Comparison of ENCODE assay signal across 8 mouse cellular contexts in genomic region chr1:91456301-91456801, GRCm38 (mm10). TPM values are rescaled to one million over a fixed set of nuclear protein-coding genes. Genes with fewer than 3 reads are reported as not detected.
A peak's percentile ranks its signal among the peaks of the same experiment; 100 is the strongest.
DNase-seq lines count a peak whose midpoint lies in the region; ATAC-seq and TF ChIP-seq lines count a peak whose summit lies in the region.

No protein-coding gene starts in this region.

- no peaks in the 10 kb centered on the region for H3K9me3 ChIP-seq in hindbrain, embryonic 14.5 days (ENCODE audit: control insufficient read depth, low read length)
- no peaks in the 10 kb centered on the region for H3K9me3 ChIP-seq in limb, embryonic 12.5 days
- no peaks in the 10 kb centered on the region for H3K9me3 ChIP-seq in midbrain, embryonic 10.5 days (replicated peaks)
- no peaks in the 10 kb centered on the region for H3K9me3 ChIP-seq in stomach, embryonic 15.5 days

- H3K4me1 ChIP-seq in hindbrain, embryonic 14.5 days (replicated peaks; ENCODE audit: control insufficient read depth, insufficient read depth, low read length): peaks cover 34% of the 10 kb centered on the region
- H3K4me1 ChIP-seq in limb, embryonic 12.5 days (replicated peaks): peaks cover 36% of the 10 kb centered on the region
- peaks cover 76% of the 10 kb centered on the region for H3K4me1 ChIP-seq in midbrain, embryonic 10.5 days
- peaks cover 70% of the 10 kb centered on the region for H3K4me1 ChIP-seq in stomach, embryonic 15.5 days

- no peak overlapping the region; the same call in 1 of the 2 replicates for H3K9ac ChIP-seq in hindbrain, embryonic 14.5 days
- no peak overlapping the region for H3K9ac ChIP-seq in limb, embryonic 12.5 days (replicated peaks)
- no peak overlapping the region; the same call in 1 of the 2 replicates for H3K9ac ChIP-seq in stomach, embryonic 15.5 days

- H3K4me2 ChIP-seq in hindbrain, embryonic 14.5 days (replicated peaks): peak overlapping the region; percentile 76
- 0 out of 2 replicates have a peak overlapping the region, but pooled peaks have one; percentile 2 for H3K4me2 ChIP-seq in limb, embryonic 12.5 days
- peak overlapping the region; percentile 67 for H3K4me2 ChIP-seq in stomach, embryonic 15.5 days

- intact Hi-C loops in gastrocnemius, adult 2 months (cut with DNase I): no loop called here

- H3K27ac ChIP-seq in gastrocnemius, adult 2 months: peak overlapping the region; percentile 98
- H3K27ac ChIP-seq in hindbrain, embryonic 14.5 days: peak overlapping the region; percentile 63
- H3K27ac ChIP-seq in limb, embryonic 12.5 days: peak overlapping the region; percentile 62
- peak overlapping the region; percentile 81 for H3K27ac ChIP-seq in midbrain, embryonic 10.5 days (replicated peaks)
- H3K27ac ChIP-seq in stomach, embryonic 15.5 days: peak overlapping the region; percentile 96

- peak; percentile 45 to 53 for DNase-seq in B cell, adult 2 months
- DNase-seq in adrenal gland, postnatal 10 days: peak; percentile 82
- DNase-seq in gastrocnemius, adult 2 months: peak; percentile 77
- peak; percentile 46 for DNase-seq in hindbrain, embryonic 14.5 days (ENCODE audit: low spot score)
- peak; percentile 52 for DNase-seq in midbrain, embryonic 10.5 days (ENCODE audit: low spot score)
- DNase-seq in cerebellum, postnatal 36 days: no peak

- no peaks in the 10 kb centered on the region for H3K36me3 ChIP-seq in hindbrain, embryonic 14.5 days (replicated peaks; ENCODE audit: control insufficient read depth, insufficient read depth)
- H3K36me3 ChIP-seq in limb, embryonic 12.5 days: no peaks in the 10 kb centered on the region
- no peaks in the 10 kb centered on the region for H3K36me3 ChIP-seq in midbrain, embryonic 10.5 days
- no peaks in the 10 kb centered on the region for H3K36me3 ChIP-seq in stomach, embryonic 15.5 days

- no peaks in the 10 kb centered on the region for H3K27me3 ChIP-seq in hindbrain, embryonic 14.5 days (ENCODE audit: control insufficient read depth, insufficient read depth, low read length)
- peaks cover 15% of the 10 kb centered on the region for H3K27me3 ChIP-seq in limb, embryonic 12.5 days
- H3K27me3 ChIP-seq in midbrain, embryonic 10.5 days (ENCODE audit: low read depth, poor library complexity, severe bottlenecking): peaks cover 29% of the 10 kb centered on the region
- H3K27me3 ChIP-seq in stomach, embryonic 15.5 days (replicated peaks): no peaks in the 10 kb centered on the region

- peak overlapping the region; percentile 87 for H3K4me3 ChIP-seq in gastrocnemius, adult 2 months
- H3K4me3 ChIP-seq in hindbrain, embryonic 14.5 days (replicated peaks; ENCODE audit: low read length): no peak overlapping the region
- no peak overlapping the region for H3K4me3 ChIP-seq in limb, embryonic 12.5 days (replicated peaks)
- H3K4me3 ChIP-seq in midbrain, embryonic 10.5 days: peak overlapping the region; percentile 31
- H3K4me3 ChIP-seq in stomach, embryonic 15.5 days (replicated peaks): peak overlapping the region; percentile 4; the same call in 1 of the 2 replicates

- WGBS in hindbrain, embryonic 14.5 days: 23% methylated on average over 11 of the region's 11 CpGs
- 35% methylated on average over 11 of the region's 11 CpGs for WGBS in limb, embryonic 12.5 days
- WGBS in midbrain, embryonic 10.5 days: 33% methylated on average over 11 of the region's 11 CpGs
- 10% methylated on average over 11 of the region's 11 CpGs for WGBS in stomach, embryonic 15.5 days

- ATAC-seq in hindbrain, embryonic 14.5 days (ENCODE audit: low FRiP score): no peak
- no peak for ATAC-seq in limb, embryonic 12.5 days (ENCODE audit: insufficient number of reproducible peaks, insufficient read depth, low FRiP score, low TSS enrichment, low read depth)
- ATAC-seq in stomach, embryonic 15.5 days (ENCODE audit: insufficient read depth, low FRiP score, low read depth): peak; percentile 29

- no peak for TF ChIP-seq CTCF in gastrocnemius, adult 2 months (IDR thresholded peaks at IDR 0.05)

RNA-seq across cellular contexts. Expression of gene Per2, which starts 2.8 kb away (rescaled TPM):
- 10 to 100 TPM; 15.6 to 37.9 TPM for total RNA-seq in adrenal gland, postnatal 10 days (2021)
- total RNA-seq in gastrocnemius, adult 2 months (2021): 10 to 100 TPM in 1 of 2 experiments, 1 to 10 TPM in 1; 3.9 to 10.8 TPM
- polyA plus RNA-seq in hindbrain, embryonic 14.5 days (2014; fragmentation: Nextera tagmentation; extraction: Ambion mirVana): 3.5 and 5.2 TPM in 2 replicates
- polyA plus RNA-seq in limb, embryonic 12.5 days (2016; fragmentation: Nextera tagmentation; extraction: Ambion mirVana): 1.9 and 2.1 TPM in 2 replicates
- polyA plus RNA-seq in midbrain, embryonic 10.5 days (2016; fragmentation: Nextera tagmentation; extraction: Ambion mirVana): 2.5 and 4.0 TPM in 2 replicates
- polyA plus RNA-seq in stomach, embryonic 15.5 days (2015; fragmentation: Nextera tagmentation; extraction: Ambion mirVana): 5.4 and 6.5 TPM in 2 replicates

RNA-seq across cellular contexts. Expression of gene Traf3ip1, which starts 38.1 kb away (rescaled TPM):
- 1 to 10 TPM; 8.0 to 9.1 TPM for total RNA-seq in adrenal gland, postnatal 10 days (2021)
- 1 to 10 TPM; 3.3 to 4.1 TPM for total RNA-seq in gastrocnemius, adult 2 months (2021)
- 6.5 and 7.6 TPM in 2 replicates for polyA plus RNA-seq in hindbrain, embryonic 14.5 days (2014; fragmentation: Nextera tagmentation; extraction: Ambion mirVana)
- polyA plus RNA-seq in limb, embryonic 12.5 days (2016; fragmentation: Nextera tagmentation; extraction: Ambion mirVana): 11.8 and 12.2 TPM in 2 replicates
- 10.5 and 12.9 TPM in 2 replicates for polyA plus RNA-seq in midbrain, embryonic 10.5 days (2016; fragmentation: Nextera tagmentation; extraction: Ambion mirVana)
- polyA plus RNA-seq in stomach, embryonic 15.5 days (2015; fragmentation: Nextera tagmentation; extraction: Ambion mirVana): 7.8 and 8.4 TPM in 2 replicates

RNA-seq across cellular contexts. Expression of gene Hes6, which starts 42.5 kb away (rescaled TPM):
- total RNA-seq in adrenal gland, postnatal 10 days (2021): 100 to 1,000 TPM in 1 of 2 experiments, 10 to 100 TPM in 1; 49.5 to 137 TPM
- 1 to 10 TPM; 4.4 to 7.9 TPM for total RNA-seq in gastrocnemius, adult 2 months (2021)
- 125 and 129 TPM in 2 replicates for polyA plus RNA-seq in hindbrain, embryonic 14.5 days (2014; fragmentation: Nextera tagmentation; extraction: Ambion mirVana)
- 121 and 127 TPM in 2 replicates for polyA plus RNA-seq in limb, embryonic 12.5 days (2016; fragmentation: Nextera tagmentation; extraction: Ambion mirVana)
- 213 and 329 TPM in 2 replicates for polyA plus RNA-seq in midbrain, embryonic 10.5 days (2016; fragmentation: Nextera tagmentation; extraction: Ambion mirVana)
- polyA plus RNA-seq in stomach, embryonic 15.5 days (2015; fragmentation: Nextera tagmentation; extraction: Ambion mirVana): 82.9 and 89.5 TPM in 2 replicates

RNA-seq across cellular contexts. Expression of gene Ilkap, which starts 57.7 kb away (rescaled TPM):
- total RNA-seq in adrenal gland, postnatal 10 days (2021): 10 to 100 TPM; 82.9 to 83.7 TPM
- 10 to 100 TPM; 38.3 to 44.6 TPM for total RNA-seq in gastrocnemius, adult 2 months (2021)
- polyA plus RNA-seq in hindbrain, embryonic 14.5 days (2014; fragmentation: Nextera tagmentation; extraction: Ambion mirVana): 132 and 143 TPM in 2 replicates
- polyA plus RNA-seq in limb, embryonic 12.5 days (2016; fragmentation: Nextera tagmentation; extraction: Ambion mirVana): 178 and 186 TPM in 2 replicates
- 173 and 177 TPM in 2 replicates for polyA plus RNA-seq in midbrain, embryonic 10.5 days (2016; fragmentation: Nextera tagmentation; extraction: Ambion mirVana)
- polyA plus RNA-seq in stomach, embryonic 15.5 days (2015; fragmentation: Nextera tagmentation; extraction: Ambion mirVana): 119 and 128 TPM in 2 replicates

Comparison
In these comparisons a context has a peak if more than half of its experiments do, and no peak if none do; other contexts are left out.
1. DNase-seq: peak in B cell, adult 2 months (2 of 2), adrenal gland, postnatal 10 days (single experiment), gastrocnemius, adult 2 months (single experiment), hindbrain, embryonic 14.5 days (single experiment) and midbrain, embryonic 10.5 days (single experiment); none in cerebellum, postnatal 36 days (0 of 2).
2. H3K4me3 ChIP-seq: peak in gastrocnemius, adult 2 months (single experiment), midbrain, embryonic 10.5 days (single experiment) and stomach, embryonic 15.5 days (single experiment); none in hindbrain, embryonic 14.5 days (single experiment) and limb, embryonic 12.5 days (single experiment).
3. H3K4me2 ChIP-seq: peak in every context shown above with its lines; median percentile 76 in hindbrain, embryonic 14.5 days; 67 in stomach, embryonic 15.5 days; 2 in limb, embryonic 12.5 days.
4. Peak in every context shown above with its lines, with median percentiles within 50 percentile points of each other: H3K27ac ChIP-seq.